Mouse (Mus musculus): ENCODE results near the gene Nkd1. TPM values are rescaled to one million over a fixed set of nuclear protein-coding genes. Genes with fewer than 3 reads are reported as not detected.

The Nkd1 gene
- total RNA-seq, 2 experiments from 2014 or later = 16.9 to 17.4 TPM

GRCm38 (mm10) chr8:88610271-88610670 is 89.1 kb downstream of the Nkd1 start:
- DNase-seq (ENCODE audit: low spot score in 2 of 2) = no peak

GRCm38 (mm10) chr8:88614981-88615380 is 93.8 kb downstream of the Nkd1 start:
- no peak for DNase-seq (ENCODE audit: low spot score in 2 of 2)

- no peak for DNase-seq (ENCODE audit: low spot score in 2 of 2)
These were observed 97.5 kb downstream of the Nkd1 start for GRCm38 (mm10) chr8:88618612-88619011.

GRCm38 (mm10) chr8:88619513-88619912 is 98.4 kb downstream of the Nkd1 start:
- no peak for DNase-seq (ENCODE audit: low spot score in 2 of 2)

GRCm38 (mm10) chr8:88620931-88621330 is 99.8 kb downstream of the Nkd1 start:
- no peak for DNase-seq (ENCODE audit: low spot score in 2 of 2)

- DNase-seq (ENCODE audit: low spot score in 2 of 2) = peak; percentile 87 to 88
These were observed 100.3 kb downstream of the Nkd1 start for GRCm38 (mm10) chr8:88621408-88621807.

- DNase-seq (ENCODE audit: low spot score in 2 of 2) = no peak
These were observed 102.2 kb downstream of the Nkd1 start for GRCm38 (mm10) chr8:88623351-88623750.

GRCm38 (mm10) chr8:88624276-88624675 is 103.1 kb downstream of the Nkd1 start:
- no peak for DNase-seq (ENCODE audit: low spot score in 2 of 2)

GRCm38 (mm10) chr8:88626433-88626832 is 105.3 kb downstream of the Nkd1 start:
- DNase-seq (ENCODE audit: low spot score in 2 of 2) = no peak

- DNase-seq (ENCODE audit: low spot score in 2 of 2) = no peak
These were observed 105.7 kb downstream of the Nkd1 start for GRCm38 (mm10) chr8:88626940-88627264.

- DNase-seq (ENCODE audit: low spot score in 2 of 2) = peak; percentile 66 to 81
These were observed 106.3 kb downstream of the Nkd1 start for GRCm38 (mm10) chr8:88627265-88627991.

- peak in 1 of 2 experiments; percentile 27 for DNase-seq (ENCODE audit: low spot score in 2 of 2)
These were observed 107.0 kb downstream of the Nkd1 start for GRCm38 (mm10) chr8:88628001-88628774.

GRCm38 (mm10) chr8:88630225-88630624 is 109.1 kb downstream of the Nkd1 start:
- no peak for DNase-seq (ENCODE audit: low spot score in 2 of 2)

- peak in 1 of 2 experiments; percentile 39 for DNase-seq (ENCODE audit: low spot score in 2 of 2)
These were observed 109.9 kb downstream of the Nkd1 start for GRCm38 (mm10) chr8:88631081-88631480.

- no peak for DNase-seq (ENCODE audit: low spot score in 2 of 2)
These were observed 112.2 kb downstream of the Nkd1 start for GRCm38 (mm10) chr8:88633343-88633765.

GRCm38 (mm10) chr8:88635474-88636397 is 114.6 kb downstream of the Nkd1 start, which contains the start of gene Snx20:
Gene Snx20, minus strand, starts transcription at chr8:88636128.
- no peak for DNase-seq (ENCODE audit: low spot score in 2 of 2)

- no peak for DNase-seq (ENCODE audit: low spot score in 2 of 2)
These were observed 116.2 kb downstream of the Nkd1 start for GRCm38 (mm10) chr8:88637092-88638000.

GRCm38 (mm10) chr8:88638908-88639307 is 117.8 kb downstream of the Nkd1 start:
- DNase-seq (ENCODE audit: low spot score in 2 of 2) = no peak

- no peak for DNase-seq (ENCODE audit: low spot score in 2 of 2)
These were observed 121.8 kb downstream of the Nkd1 start for GRCm38 (mm10) chr8:88642734-88643564.
